Mouse (Mus musculus) embryonic facial prominence, embryonic 11.5 days (tissue): ENCODE data around the gene Tlr9. TPM values are rescaled to one million over a fixed set of nuclear protein-coding genes. Genes with fewer than 3 reads are reported as not detected.

Experiments used
- ATAC-seq: fragments of 200-750 bp; cut with Nextera tagmentation; replicated peaks from 2 replicates; pipeline ENCODE4 v1.8.0; 2017; ENCODE audit warnings: low read depth; ENCODE audit not compliant: insufficient number of reproducible peaks, low FRiP score, low TSS enrichment
- DNase-seq: peaks from one replicate; pipeline ENCODE4 v3.0.0-alpha.2; 2015; ENCODE audit warnings: low spot score
- H3K27ac ChIP-seq: fragments of 300-500 bp; sonication (generic); replicated peaks from 2 replicates; pipeline ENCODE4 v1.5.1; 2014; ENCODE audit warnings: mild to moderate bottlenecking, low read depth, low read length, control low read depth
- H3K27me3 ChIP-seq: fragments of 300-500 bp; sonication (generic); 2 replicates; pipeline ENCODE4 v1.6.1; 2014; ENCODE audit warnings: mild to moderate bottlenecking, low read length, moderate library complexity, mixed read lengths; ENCODE audit not compliant: control insufficient read depth, insufficient read depth
- H3K36me3 ChIP-seq: fragments of 300-500 bp; sonication (generic); replicated peaks from 2 replicates; pipeline ENCODE4 v1.6.1; 2014; ENCODE audit warnings: low read depth, mild to moderate bottlenecking, low read length, moderate library complexity, mixed read lengths; ENCODE audit not compliant: control insufficient read depth, insufficient read depth
- H3K4me1 ChIP-seq: fragments of 300-500 bp; sonication (generic); 2 replicates; pipeline ENCODE4 v1.6.1; 2014; ENCODE audit warnings: low read length, mixed read lengths; ENCODE audit not compliant: control insufficient read depth, insufficient read depth
- H3K4me2 ChIP-seq: fragments of 300-500 bp; sonication (generic); 2 replicates; pipeline ENCODE4 v1.6.1; 2014; ENCODE audit warnings: low read depth, mild to moderate bottlenecking, control low read depth, low read length, moderate library complexity
- H3K4me3 ChIP-seq: fragments of 300-500 bp; sonication (generic); 2 replicates; pipeline ENCODE4 v1.5.1; 2014; ENCODE audit warnings: low read depth, low read length, control low read depth
- H3K9ac ChIP-seq: fragments of 300-500 bp; sonication (generic); replicated peaks from 2 replicates; pipeline ENCODE4 v1.6.1; 2014; ENCODE audit warnings: mild to moderate bottlenecking, control low read depth, low read length
- H3K9me3 ChIP-seq: fragments of 300-500 bp; sonication (generic); replicated peaks from 2 replicates; pipeline ENCODE4 v1.6.1; 2016; ENCODE audit warnings: mild to moderate bottlenecking, low read length, inconsistent platforms, mixed read lengths; ENCODE audit not compliant: control insufficient read depth
- WGBS: fragments of 180-500 bp; shearing (Covaris S2); extraction: QIAGEN DNeasy Blood & Tissue Kit; methylation state at CpG from one replicate; pipeline ENCODE4 v1.1.7; 2014; 5-methylcytosine and 5-hydroxymethylcytosine counted together
- polyA plus RNA-seq: library from polyadenylated mRNA; unstranded; fragments of >200 nt; fragmentation: Nextera tagmentation; extraction: Ambion mirVana; gene quantifications from 2 replicates; pipeline ENCODE4 v1.2.1, GENCODE M21; 2014

Gene Tlr9
- polyA plus RNA-seq, 1 experiment from 2014 or later = not detected

DNA sequence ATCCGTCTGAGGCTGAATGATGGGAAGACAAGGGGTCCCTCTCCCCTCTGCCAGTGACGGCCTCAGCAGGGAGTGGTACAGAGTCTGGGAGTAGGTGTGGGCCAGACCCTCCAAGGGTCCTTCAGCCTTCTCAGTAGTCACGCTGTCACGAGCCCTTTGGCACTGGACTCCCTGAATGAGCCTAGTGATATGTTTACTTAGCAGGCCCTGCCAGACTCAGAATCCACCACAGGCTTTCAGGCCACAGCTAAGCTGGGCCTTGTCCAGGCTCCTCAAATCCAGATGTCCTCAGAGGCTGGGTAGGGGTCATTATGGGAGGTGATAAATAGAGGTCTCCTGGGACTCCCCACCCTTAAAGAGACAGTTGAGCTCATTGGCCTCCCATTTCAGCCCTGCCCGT lies 14.2 kb upstream of the Tlr9 start:
- H3K9me3 ChIP-seq = no peaks in the 10 kb centered on the region
- H3K4me2 ChIP-seq = no peak overlapping the region
- no peak overlapping the region for H3K27ac ChIP-seq
- WGBS = 87% methylated on average over 5 of the region's 5 CpGs
- H3K36me3 ChIP-seq = no peaks in the 10 kb centered on the region; the same call in 1 of the 2 replicates
- H3K4me1 ChIP-seq = peaks cover 2% of the 10 kb centered on the region
- H3K27me3 ChIP-seq = no peaks in the 10 kb centered on the region
- no peak overlapping the region for H3K9ac ChIP-seq
- H3K4me3 ChIP-seq = no peak overlapping the region
- no peak for ATAC-seq
- no peak for DNase-seq

DNA sequence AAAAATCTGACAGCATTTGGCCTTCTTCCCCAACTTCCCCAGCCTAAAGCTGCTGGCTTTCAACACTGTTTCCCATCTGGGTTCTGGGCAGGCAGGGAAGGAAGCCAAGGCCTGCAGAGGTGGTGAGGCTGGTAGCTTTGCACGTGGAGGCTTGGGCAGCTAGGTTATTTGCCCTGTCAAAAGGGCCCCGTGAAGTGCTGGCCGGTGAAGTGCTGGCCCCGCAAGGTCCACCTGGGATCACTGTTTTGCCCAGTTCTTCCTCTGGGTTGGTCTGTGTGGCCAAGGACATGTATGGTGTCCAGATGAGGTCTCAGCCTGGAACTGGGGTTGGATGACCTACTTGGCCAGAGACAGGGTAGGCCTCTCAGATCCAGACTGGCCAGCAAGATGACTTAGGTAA lies 12.4 kb upstream of the Tlr9 start:
- no peak for DNase-seq
- Histone ChIP-seq H3K9me3 (no peaks in the 10 kb centered on the region), H3K4me1 (no peaks in the 10 kb centered on the region; the same call in 1 of the 2 replicates), H3K9ac (no peak overlapping the region), H3K4me3 (no peak overlapping the region), H3K36me3 (peaks cover 4% of the 10 kb centered on the region), H3K27ac (no peak overlapping the region), H3K4me2 (no peak overlapping the region), H3K27me3 (no peaks in the 10 kb centered on the region)
- WGBS = 94% methylated on average over 4 of the region's 4 CpGs
- ATAC-seq = no peak

DNA sequence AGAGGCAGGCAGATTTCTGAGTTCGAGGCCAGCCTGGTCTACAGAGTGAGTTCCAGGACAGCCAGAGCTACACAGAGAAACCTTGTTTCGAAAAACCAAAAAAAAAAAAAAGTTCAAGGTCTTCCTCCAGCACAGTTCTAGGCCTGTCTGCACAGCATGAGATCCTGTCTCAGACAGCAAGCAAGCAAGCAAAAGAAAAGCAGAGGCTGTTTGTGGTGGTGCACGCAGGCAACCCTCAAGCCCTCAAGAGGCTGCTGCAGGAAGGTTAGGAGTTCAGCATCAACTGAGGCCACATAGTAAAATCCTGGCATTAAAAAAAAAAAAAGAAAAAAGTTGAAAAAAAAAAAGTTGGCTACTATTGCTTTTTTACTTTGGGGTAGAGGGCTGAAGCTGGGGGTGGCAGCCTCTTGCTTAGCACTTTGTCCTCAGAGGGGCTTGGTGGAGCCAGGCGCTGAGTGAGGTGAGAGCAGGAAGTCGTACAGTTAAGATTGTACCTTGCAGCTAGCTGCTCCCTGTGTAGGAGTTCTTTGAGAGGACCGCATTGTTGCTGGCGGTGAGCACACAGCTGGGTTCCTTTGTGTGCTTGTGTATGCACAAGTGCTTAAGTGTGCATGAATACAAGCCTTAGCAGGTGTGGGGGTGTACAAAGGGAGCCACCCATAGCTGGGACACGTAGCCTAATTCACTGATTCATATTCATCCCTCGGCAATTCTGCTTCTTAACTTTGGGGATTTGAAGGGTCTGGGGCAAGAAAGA lies 11.4 kb upstream of the Tlr9 start:
- H3K36me3 ChIP-seq = peaks cover 4% of the 10 kb centered on the region
- peak; percentile 35 for DNase-seq
- no peaks in the 10 kb centered on the region for H3K9me3 ChIP-seq
- ATAC-seq = 0 out of 2 replicates have a peak, but pooled peaks have one; percentile 5
- no peaks in the 10 kb centered on the region for H3K27me3 ChIP-seq
- peak overlapping the region; percentile 55 for H3K9ac ChIP-seq
- peak overlapping the region; percentile 44; the same call in 1 of the 2 replicates for H3K4me2 ChIP-seq
- H3K4me3 ChIP-seq = no peak overlapping the region
- peak overlapping the region; percentile 65 for H3K27ac ChIP-seq
- WGBS = 44% methylated on average over 9 of the region's 9 CpGs
- no peaks in the 10 kb centered on the region; the same call in 1 of the 2 replicates for H3K4me1 ChIP-seq

DNA sequence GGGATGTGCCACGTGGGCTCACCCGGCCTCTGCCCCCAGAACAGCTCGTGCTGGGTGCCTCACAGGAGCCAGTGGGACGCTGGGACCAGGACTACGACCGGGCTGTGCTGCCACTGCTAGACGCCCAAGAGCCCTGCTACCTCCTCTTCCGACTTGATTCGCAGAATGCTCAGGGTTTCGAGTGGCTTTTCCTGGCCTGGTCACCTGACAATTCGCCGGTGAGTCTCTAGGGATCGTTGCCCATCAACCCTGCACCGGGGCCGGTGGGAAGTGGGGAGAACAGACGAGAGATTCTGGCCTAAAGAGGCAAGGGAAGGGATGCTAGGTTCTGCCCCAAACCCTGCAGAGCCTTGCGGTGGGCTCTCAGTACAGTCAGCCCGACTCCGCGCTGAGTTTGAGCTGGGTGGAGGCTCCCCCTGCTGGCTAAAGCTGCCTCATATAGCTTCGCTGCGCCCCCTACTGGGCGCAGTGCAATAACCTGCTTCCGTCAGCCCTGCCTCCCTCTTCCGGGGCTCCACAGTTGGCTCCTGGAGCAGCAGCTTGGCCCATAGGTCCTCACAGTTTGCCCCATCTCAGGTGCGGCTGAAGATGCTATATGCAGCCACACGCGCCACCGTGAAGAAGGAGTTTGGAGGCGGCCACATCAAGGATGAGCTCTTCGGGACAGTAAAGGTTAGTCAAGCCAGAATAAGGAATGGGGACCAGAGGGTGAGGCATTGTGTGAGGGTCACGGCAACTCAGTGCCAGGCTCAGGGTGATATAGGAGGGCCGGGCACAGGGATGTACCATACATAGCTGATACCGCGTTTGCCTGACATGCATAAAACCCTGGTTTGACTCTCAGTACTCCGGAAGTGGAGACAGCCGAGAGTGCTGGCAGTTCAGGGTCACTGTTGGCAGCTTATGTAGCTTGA lies 10.5 kb upstream of the Tlr9 start:
- DNase-seq = peak; percentile 96
- no peaks in the 10 kb centered on the region; the same call in 1 of the 2 replicates for H3K4me1 ChIP-seq
- H3K36me3 ChIP-seq = peaks cover 4% of the 10 kb centered on the region
- peak; percentile 73 for ATAC-seq
- 18% methylated on average over 37 of the region's 37 CpGs for WGBS
- no peaks in the 10 kb centered on the region for H3K9me3 ChIP-seq
- no peaks in the 10 kb centered on the region for H3K27me3 ChIP-seq
- peak overlapping the region; percentile 44 for H3K4me2 ChIP-seq
- peak overlapping the region; percentile 65 for H3K27ac ChIP-seq
- peak overlapping the region; percentile 55 for H3K9ac ChIP-seq
- peak overlapping the region; percentile 15; the same call in 1 of the 2 replicates for H3K4me3 ChIP-seq

DNA sequence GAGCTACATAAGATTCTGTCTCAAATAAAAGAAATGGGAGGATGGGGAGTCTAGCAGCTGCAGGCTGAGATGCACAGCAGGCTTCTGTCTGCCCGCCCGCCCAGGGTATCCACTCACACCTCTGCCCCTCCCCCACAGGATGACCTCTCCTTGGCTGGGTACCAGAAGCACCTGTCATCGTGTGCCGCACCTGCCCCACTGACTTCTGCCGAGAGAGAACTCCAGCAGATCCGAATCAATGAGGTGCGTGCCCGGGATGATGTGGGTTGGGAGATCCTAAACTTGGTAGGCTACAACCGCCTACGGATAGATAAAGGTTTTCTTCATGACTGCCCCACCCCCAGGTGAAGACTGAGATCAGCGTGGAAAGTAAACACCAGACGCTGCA lies 9.8 kb upstream of the Tlr9 start:
- Histone ChIP-seq H3K4me1 (no peaks in the 10 kb centered on the region; the same call in 1 of the 2 replicates), H3K27me3 (no peaks in the 10 kb centered on the region), H3K4me2 (no peak overlapping the region), H3K9me3 (no peaks in the 10 kb centered on the region), H3K9ac (no peak overlapping the region), H3K36me3 (peaks cover 4% of the 10 kb centered on the region), H3K27ac (no peak overlapping the region), H3K4me3 (no peak overlapping the region)
- DNase-seq (no peak), ATAC-seq (no peak)
- WGBS = 89% methylated on average over 12 of the region's 12 CpGs

DNA sequence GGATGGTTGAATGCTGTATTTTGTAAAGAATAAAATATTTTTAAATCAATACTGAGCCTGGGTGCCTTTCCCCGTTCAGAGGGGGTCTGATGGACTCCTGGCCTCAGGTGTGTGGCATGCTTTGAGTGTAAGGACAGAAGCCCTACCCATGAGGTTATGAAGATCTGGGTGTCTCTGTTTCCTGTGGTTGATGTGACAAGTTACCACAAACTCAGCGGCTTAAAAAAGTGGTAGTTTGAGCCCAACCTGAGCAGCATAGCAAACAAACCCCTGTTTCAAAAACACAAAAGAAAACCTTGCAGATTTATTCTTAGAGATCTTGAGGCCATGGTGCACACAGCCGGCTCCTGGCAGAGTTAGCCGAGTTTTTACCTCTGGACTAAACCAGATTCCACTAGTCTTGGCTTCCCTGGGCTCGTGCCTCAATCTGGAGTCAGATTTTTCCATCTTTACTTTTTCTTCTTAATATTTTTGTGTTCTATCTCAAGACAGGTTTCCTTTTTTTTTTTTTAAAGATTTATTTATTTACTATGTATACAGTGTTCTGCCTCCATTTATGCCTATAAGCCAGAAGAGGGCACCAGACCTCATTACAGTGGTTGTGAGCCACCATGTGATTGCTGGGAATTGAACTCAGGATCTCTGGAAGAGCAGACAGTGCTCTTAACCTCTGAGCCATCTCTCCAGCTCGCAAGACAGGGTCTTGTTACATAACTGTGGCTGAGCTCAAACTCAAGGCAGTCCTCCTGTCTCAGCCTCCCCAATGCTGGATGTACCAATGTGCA lies 6.9 kb upstream of the Tlr9 start:
- no peaks in the 10 kb centered on the region for H3K27me3 ChIP-seq
- WGBS = 87% methylated on average over 6 of the region's 6 CpGs

DNA sequence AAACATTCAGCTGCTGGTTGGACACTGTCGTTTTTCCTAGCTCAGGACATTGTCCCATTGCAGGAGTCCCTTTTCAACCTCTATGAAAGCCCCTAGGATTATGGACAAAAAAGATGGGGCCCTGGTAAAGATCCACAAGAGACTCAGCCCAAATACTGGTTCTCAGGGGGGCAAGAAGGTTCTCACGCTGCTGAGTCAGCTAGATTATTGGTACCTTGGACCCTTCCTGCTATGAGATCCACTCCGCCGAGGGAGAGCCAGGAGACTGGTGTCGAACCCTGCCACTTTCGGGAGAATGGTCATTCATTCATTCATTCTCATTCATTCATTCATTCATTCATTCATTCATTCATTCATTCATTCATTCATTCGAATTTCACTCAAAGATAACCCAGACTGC lies 5.4 kb upstream of the Tlr9 start:
- ATAC-seq (no peak), DNase-seq (no peak)
- no peak overlapping the region for H3K9ac ChIP-seq
- H3K27ac ChIP-seq = no peak overlapping the region
- H3K27me3 ChIP-seq = no peaks in the 10 kb centered on the region
- H3K9me3 ChIP-seq = no peaks in the 10 kb centered on the region
- no peaks in the 10 kb centered on the region for H3K4me1 ChIP-seq
- no peak overlapping the region for H3K4me2 ChIP-seq
- H3K36me3 ChIP-seq = peaks cover 4% of the 10 kb centered on the region
- WGBS = 86% methylated on average over 7 of the region's 7 CpGs
- no peak overlapping the region for H3K4me3 ChIP-seq

More for the DNA sequence above, 6.9 kb upstream of the Tlr9 start:
- DNase-seq = no peak
- Histone ChIP-seq H3K9ac (no peak overlapping the region), H3K36me3 (peaks cover 4% of the 10 kb centered on the region), H3K27ac (no peak overlapping the region), H3K4me3 (no peak overlapping the region), H3K4me2 (no peak overlapping the region), H3K9me3 (no peaks in the 10 kb centered on the region), H3K4me1 (no peaks in the 10 kb centered on the region; the same call in 1 of the 2 replicates)
- no peak for ATAC-seq
